Mouse (Mus musculus) left cerebral cortex, adult 2 months (tissue): ENCODE results near the gene Ccdc85c. TPM values are rescaled to one million over a fixed set of nuclear protein-coding genes. Genes with fewer than 3 reads are reported as not detected.

Experiments
- DNase-seq, 2 experiments: peaks; one replicate each; pipeline ENCODE4 v3.0.0; 2021 to 2022; ENCODE audit warnings: low spot score in 2 of 2, mixed read lengths in 1 of 2; ENCODE audit errors: extremely low spot score in 1 of 2
- H3K27ac ChIP-seq: fragments of 200-600 bp; 2 replicates; pipeline ENCODE4 v1.8.1; 2022
- H3K4me3 ChIP-seq: fragments of 200-600 bp; 2 replicates; pipeline ENCODE4 v1.8.1; 2022
- CTCF ChIP-seq: fragments of 200-600 bp; IDR thresholded peaks from 2 replicates; pipeline ENCODE4 v1.8.1; 2022; ENCODE audit warnings: antibody characterized with exemption, mild to moderate bottlenecking, moderate library complexity
- intact Hi-C: fragments of 180-260 bp; cut with DNase I; formaldehyde crosslinking; loops from one replicate; pipeline ENCODE4 v1.15.1; 2025
- total RNA-seq, 2 experiments: library from RNA; stranded (reverse); gene quantifications; 2 replicates each; pipeline ENCODE4 v1.2.3; 2021

The Ccdc85c gene
- total RNA-seq, 2 experiments from 2014 or later, result 73.7 to 79.3 TPM

DNA sequence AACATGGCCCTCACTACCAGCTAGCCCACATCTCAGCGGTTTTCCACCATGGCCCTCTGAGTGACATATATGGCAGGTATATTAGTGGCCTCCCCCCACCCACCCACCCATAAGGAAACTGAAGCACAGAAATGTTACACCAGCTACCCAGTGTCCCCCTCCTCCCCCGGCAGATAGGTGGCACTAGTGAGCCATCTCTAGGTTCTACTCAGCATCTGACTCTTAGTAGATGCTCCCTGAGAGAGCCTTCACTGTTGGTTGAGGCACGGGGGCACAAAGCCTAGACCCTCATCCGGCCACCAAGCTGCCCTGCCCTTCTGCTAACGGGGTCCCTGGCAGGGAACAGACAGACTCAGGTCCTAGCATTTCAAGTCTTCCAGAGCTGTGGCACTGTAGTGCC, 57.7 kb downstream of the Ccdc85c start:
- intact Hi-C loops, result loop anchor here (1.0 to 10.0 kb wide), 3 partner anchors 53 to 317 kb away; no protein-coding TSS in a partner anchor
- peak; percentile 61 to 63 for DNase-seq
- no peak overlapping the region for H3K27ac ChIP-seq

DNA sequence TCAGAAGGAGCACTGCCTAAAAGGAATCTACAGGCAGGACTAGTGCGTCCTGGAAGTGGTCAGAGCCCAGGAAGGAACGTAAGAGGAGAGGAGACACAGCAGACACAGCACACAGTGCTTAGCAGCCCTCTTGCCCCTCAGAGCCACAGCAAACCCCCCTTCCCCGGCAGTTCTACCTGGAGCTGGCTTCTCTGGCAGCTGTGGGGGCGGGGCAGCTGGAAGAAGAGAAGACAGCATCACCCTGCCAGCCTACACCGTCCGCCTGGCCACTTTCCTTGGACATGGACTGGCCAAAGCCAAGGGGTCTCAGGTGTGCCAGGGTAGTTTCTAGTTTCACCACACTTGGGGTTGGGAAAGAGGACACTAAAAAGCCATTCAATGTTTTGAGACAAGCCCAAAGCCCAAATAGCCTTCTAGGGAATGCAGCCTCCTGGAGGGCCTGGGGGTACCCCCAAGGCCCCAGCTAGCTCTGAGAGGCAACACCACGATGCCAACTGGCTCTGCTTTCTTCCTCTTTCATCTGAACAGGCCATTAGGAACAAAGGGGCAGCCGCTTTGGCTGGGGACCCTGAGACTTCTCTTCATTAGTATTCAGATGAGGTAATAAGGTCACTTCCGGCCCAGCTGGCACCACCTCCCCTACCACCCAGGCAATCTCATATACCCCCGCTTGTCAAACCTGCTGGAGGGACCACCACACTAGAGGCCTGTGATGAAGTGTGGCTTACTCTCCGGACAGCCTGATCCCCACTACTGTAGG, 58.4 kb downstream of the Ccdc85c start:
- no peak for DNase-seq
- intact Hi-C loops, result loop anchor here (1.0 to 10.0 kb wide), 3 partner anchors 54 to 318 kb away; no protein-coding TSS in a partner anchor
- Histone ChIP-seq H3K27ac (no peak overlapping the region), H3K4me3 (no peak overlapping the region)
- no peak for TF ChIP-seq CTCF

More for the DNA sequence above, 57.7 kb downstream of the Ccdc85c start:
- H3K4me3 ChIP-seq, result no peak overlapping the region
- TF ChIP-seq CTCF, result peak; percentile 70

DNA sequence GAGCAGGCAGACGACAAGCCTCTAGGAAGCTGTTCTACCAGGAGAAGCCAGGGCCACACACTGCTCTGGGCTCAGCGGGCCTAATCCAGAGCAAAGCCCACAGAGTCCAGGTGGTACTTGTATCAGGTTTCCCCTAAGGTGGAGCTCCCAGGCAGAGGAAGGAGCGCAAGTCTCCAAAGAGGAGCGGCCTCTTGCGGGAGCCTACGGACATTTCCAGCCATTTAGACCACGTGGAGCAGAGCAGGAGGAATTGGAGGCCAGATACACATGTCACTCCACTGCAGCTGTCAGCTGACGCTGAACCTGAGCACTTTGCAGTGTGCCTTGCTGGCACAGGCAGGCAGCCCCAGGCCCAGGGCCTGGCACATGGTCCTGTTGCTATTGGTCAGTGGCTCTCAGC, 60.1 kb downstream of the Ccdc85c start:
- TF ChIP-seq CTCF, result no peak

DNA sequence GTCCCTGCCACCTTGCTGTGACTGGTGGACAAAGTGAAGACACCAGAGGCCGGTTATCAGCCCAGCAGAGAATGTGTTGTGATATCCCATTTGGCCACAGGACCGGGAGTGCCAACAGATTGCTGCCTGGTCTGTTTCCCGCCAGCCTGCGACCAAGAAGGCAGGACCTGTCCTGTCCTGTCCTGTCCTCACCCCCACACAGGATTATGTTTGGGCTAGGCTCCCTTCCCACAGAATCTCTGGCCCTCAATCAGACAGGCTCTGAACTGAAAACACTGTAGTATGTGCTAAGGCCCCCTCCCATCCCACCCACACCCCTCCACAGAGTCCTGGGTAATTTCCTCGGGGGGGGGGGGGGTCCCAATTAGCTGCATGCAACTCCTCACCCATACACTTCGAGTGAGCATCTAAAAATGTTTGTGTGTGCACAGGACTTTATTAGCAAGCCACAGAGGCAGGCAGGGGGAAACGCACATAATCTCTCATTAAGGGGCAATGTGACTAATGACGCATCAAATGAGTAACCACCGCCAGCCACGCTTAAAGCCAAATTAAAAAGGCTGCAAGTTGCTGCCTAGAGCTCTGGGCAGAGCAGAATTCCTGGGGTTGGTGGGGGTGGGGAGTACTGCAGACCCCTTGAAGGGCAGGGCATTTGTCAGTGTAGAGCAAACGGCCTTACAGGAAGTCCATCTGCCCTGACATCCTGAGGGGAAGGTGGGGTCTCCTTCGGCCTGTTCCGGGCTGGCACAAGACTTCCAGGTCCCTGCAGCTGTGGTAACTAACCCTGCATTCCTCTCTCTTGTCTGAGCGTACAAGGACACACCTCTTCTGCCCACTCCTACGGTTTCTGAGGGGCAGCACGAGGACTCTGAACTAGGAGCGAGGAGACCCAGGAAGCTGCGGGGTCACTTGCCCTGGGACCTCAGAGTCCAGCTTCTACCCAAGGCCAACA, 61.9 kb downstream of the Ccdc85c start:
- H3K4me3 ChIP-seq, result no peak overlapping the region
- H3K27ac ChIP-seq, result no peak overlapping the region
- no peak for TF ChIP-seq CTCF
- intact Hi-C loops, result loop anchor here (10.0 kb wide), 1 partner anchor 321 kb away; no protein-coding TSS in a partner anchor
- DNase-seq, result no peak

More for the DNA sequence above, 60.1 kb downstream of the Ccdc85c start:
- H3K4me3 ChIP-seq, result no peak overlapping the region
- DNase-seq, result no peak
- intact Hi-C loops, result loop anchor here (10.0 kb wide), 1 partner anchor 320 kb away; no protein-coding TSS in a partner anchor
- no peak overlapping the region for H3K27ac ChIP-seq

DNA sequence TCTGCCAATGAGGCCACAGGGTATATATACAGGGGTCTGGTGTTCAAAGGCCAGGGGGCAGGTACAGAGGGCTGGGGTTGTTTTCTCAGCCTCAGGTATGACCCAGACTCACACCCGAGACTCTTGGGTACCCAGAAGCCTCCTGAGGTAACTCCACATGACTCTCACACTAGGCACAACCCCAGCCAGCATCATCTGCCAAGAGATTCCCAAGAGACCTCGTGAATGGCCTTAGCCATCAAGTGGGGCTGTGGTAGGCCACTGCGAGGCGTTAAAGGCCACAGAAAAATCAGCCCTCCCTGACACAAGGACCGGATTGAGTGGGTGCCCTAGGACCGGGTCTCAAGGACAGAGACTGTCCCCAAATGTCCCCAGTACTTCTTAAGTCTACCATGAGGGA, 62.7 kb downstream of the Ccdc85c start:
- Histone ChIP-seq H3K4me3 (no peak overlapping the region), H3K27ac (no peak overlapping the region)
- DNase-seq, result no peak
- intact Hi-C loops, result loop anchor here (10.0 kb wide), 1 partner anchor 322 kb away; no protein-coding TSS in a partner anchor
- TF ChIP-seq CTCF, result no peak

DNA sequence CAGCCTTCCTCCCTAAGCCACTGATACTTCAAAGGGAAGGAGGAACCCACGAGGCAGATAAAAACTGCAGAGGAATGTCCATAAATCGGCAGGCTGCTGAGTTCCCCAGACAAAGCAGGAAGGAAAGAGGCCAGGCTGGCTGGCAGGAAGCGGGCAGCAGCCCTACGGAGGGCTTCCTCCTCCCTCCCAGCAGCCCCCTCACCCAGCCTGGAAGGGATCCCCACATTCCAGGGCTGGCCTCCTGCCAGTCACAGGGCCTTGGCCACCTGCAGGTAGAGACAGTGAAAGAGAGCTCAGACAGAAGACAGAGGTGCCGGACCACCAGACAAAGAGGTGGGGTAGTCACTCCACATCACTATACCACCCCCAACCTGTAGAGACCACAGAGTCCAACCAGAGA, 63.2 kb downstream of the Ccdc85c start:
- Histone ChIP-seq H3K4me3 (no peak overlapping the region), H3K27ac (no peak overlapping the region)
- intact Hi-C loops, result loop anchor here (10.0 kb wide), 1 partner anchor 323 kb away; no protein-coding TSS in a partner anchor
- TF ChIP-seq CTCF, result no peak
- DNase-seq, result no peak

DNA sequence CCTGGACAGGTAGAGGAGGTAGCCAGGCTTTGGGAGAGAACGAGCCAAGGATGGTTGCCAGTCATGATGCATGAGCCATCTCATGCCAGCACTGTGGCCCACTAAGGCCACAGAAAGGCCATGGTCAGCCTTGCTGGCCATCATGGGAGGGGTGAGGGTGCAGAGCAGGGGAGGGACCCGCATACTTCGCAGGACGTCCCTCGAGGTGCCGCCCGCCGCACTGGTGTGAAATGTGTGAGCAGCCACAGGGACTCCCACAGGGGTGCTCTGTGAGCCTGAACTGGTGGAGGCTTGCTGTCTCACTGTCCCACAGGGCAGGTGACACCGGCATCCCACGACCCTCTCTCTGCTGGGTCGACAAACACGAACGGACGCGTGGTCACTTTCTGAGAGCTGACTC, 64.6 kb downstream of the Ccdc85c start:
- intact Hi-C loops, result loop anchor here (10.0 kb wide), 1 partner anchor 324 kb away; no protein-coding TSS in a partner anchor
- Histone ChIP-seq H3K27ac (no peak overlapping the region), H3K4me3 (no peak overlapping the region)
- no peak for TF ChIP-seq CTCF
- DNase-seq, result no peak

DNA sequence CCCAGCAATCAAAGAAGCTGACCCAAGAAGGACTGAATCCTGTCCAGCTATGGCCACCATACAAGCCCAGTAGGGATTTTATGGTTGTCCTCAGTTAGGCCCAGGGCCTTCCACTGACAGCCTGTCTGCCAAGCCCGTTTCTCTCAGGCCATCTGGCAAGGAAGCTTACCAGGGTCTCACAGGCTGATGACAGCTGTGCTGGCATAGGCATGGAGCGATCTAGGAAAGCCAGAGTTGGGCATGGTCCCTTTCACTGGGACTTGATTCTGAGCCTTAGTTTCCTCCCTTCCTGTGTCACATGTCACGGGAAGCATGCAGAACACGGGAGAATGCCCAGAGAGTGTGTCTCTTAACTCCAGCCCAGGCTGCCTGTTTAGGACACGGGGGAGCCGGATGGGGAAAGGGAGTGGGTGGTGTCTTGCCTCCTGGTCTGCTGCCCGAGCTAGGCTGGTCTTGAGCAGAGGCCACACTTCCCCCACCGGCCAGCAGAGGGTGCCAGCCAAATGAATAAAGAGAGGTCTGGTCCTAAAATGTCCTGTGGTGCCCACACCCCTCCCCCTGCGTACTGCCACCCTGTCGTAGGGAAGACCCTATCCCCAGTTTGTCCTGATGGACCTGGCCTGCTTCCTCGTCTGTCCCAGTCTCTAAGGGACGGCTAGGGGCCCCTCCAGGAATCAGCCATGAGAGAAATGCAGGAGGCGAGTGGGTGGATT, 66.3 kb downstream of the Ccdc85c start:
- peak; percentile 69 for DNase-seq
- Histone ChIP-seq H3K27ac (no peak overlapping the region), H3K4me3 (no peak overlapping the region)
- intact Hi-C loops, result loop anchor here (1.0 to 5.0 kb wide), 4 partner anchors 28 to 283 kb away; partner anchors contain the start of gene Ccdc85c
- TF ChIP-seq CTCF, result peak; percentile 82

DNA sequence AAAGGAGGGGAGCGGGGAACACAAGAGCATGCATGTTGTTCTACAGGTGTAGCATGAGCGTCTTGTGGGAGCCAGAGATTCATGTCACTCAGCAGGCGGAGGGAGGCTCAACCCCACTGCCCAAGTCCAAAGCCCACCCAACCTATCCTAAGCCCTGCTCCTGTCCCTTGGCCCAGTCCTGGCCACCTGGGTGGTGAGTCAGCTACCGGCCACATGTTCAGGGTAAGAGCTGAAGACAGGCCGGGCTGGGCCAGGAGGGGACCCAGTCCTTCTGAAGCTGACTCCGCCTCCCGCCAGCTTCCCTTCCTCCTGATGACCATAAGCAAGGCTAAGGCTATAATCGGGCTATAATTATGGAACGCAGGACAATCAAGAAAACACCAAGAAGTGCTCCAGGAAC, 67.0 kb downstream of the Ccdc85c start:
- DNase-seq, result no peak
- intact Hi-C loops, result loop anchor here (5.0 kb wide), 2 partner anchors 69 to 284 kb away; partner anchors contain the start of gene Ccdc85c
- no peak overlapping the region for H3K27ac ChIP-seq
- no peak for TF ChIP-seq CTCF
- H3K4me3 ChIP-seq, result no peak overlapping the region

DNA sequence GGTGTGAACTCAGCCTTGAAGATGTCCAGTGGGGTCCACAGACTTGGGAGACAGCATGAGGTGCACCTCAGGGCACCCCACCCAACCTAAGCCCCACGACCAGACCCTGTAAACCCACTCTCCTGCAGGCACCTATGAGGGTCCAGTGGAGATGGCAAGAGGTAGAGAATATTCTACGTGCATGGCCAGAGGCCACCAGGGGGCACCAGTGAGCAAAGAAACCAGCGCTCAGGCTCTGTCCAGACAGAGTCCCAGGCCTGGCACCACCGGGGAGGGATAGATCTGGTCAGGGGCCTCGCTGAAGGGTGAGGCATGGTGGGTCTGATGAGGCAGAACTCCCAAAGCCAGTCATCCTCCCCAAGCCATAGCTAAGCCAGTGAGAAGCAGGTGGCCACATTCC, 68.6 kb downstream of the Ccdc85c start:
- intact Hi-C loops, result loop anchor here (5.0 kb wide), 2 partner anchors 71 to 286 kb away; partner anchors contain the start of gene Ccdc85c
- peak; percentile 72 to 79 for DNase-seq
- Histone ChIP-seq H3K27ac (no peak overlapping the region), H3K4me3 (no peak overlapping the region)
- peak; percentile 89 for TF ChIP-seq CTCF

DNA sequence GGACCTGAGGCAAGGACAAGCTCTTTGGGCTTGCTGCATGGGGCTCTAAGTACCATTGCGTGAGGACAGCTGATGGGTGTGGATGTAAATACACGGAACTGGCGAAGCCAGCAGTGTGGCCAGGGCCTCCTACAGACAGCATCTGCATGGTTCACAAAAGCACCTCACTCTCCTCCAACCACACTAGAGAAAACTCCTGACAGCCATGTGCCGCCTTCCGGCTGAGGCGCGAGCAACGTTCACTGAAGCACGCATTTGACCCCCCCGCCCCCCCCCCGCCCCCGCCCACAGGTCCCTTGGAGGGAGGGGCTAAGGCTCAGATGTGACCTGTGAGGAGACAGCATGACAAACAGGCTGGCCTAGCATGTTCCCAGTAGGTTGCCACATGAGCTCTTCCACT, 70.2 kb downstream of the Ccdc85c start:
- Histone ChIP-seq H3K27ac (no peak overlapping the region), H3K4me3 (no peak overlapping the region)
- intact Hi-C loops, result loop anchor here (5.0 kb wide), 2 partner anchors 72 to 287 kb away; partner anchors contain the start of gene Ccdc85c
- TF ChIP-seq CTCF, result no peak
- DNase-seq, result no peak
